Comparison of ENCODE assay signal across 8 mouse cellular contexts in genomic region chr11:94428091-94428835, GRCm38 (mm10). TPM values are rescaled to one million over a fixed set of nuclear protein-coding genes. Genes with fewer than 3 reads are reported as not detected.
DNase-seq lines count a peak whose midpoint lies in the region; ATAC-seq and TF ChIP-seq lines count a peak whose summit lies in the region.
"Had no signal": no experiment of that assay in that cellular context is flagged by ENCODE, and none has a peak within 500 bp of the region (broad histone marks: within the 10 kb centered on the region; RNA-seq: fewer than 3 reads in every experiment).

No protein-coding gene starts in this region.

- 30% methylated on average over 4 of the region's 4 CpGs for WGBS in hindbrain, embryonic 13.5 days
- WGBS in limb, embryonic 15.5 days, result 3% methylated on average over 4 of the region's 4 CpGs
- 35% methylated on average over 4 of the region's 4 CpGs for WGBS in neural tube, embryonic 15.5 days

- H3K4me3 ChIP-seq in hindbrain, embryonic 13.5 days, result no peak overlapping the region
- no peak overlapping the region for H3K4me3 ChIP-seq in limb, embryonic 15.5 days
- no peak overlapping the region for H3K4me3 ChIP-seq in neural tube, embryonic 15.5 days (replicated peaks)
- H3K4me3 ChIP-seq: megakaryocyte, embryonic 14.5 days had no signal

- no peak for TF ChIP-seq CTCF in Patski (IDR thresholded peaks at IDR 0.05)

- H3K4me1 ChIP-seq in hindbrain, embryonic 13.5 days (replicated peaks), result peaks cover 68% of the 10 kb centered on the region
- H3K4me1 ChIP-seq in limb, embryonic 15.5 days, result peaks cover 71% of the 10 kb centered on the region
- H3K4me1 ChIP-seq in neural tube, embryonic 15.5 days, result peaks cover 35% of the 10 kb centered on the region

- POLR2A ChIA-PET in Patski (lab: Charles Lee), result interaction anchor here (1.3 kb wide), 1 partner anchor 45 kb away, joined by 4 read pairs; the partner anchor contains the start of gene Cacna1g

- CTCF ChIA-PET in Patski (lab: Charles Lee), result interaction anchor here (1.4 to 2.3 kb wide), 3 partner anchors 58 to 88 kb away, joined by 3 to 9 read pairs (median 7); partner anchors contain the start of gene Spata20

- DNase-seq in 3T3-L1 (ENCODE audit: low read depth, low spot score) (peak; percentile 67), Patski (ENCODE audit: low read depth, low spot score) (peak; percentile 83)
- peak; percentile 7 for DNase-seq in gastrocnemius, adult 18-20 months (ENCODE audit: low spot score)
- DNase-seq in cerebellum, adult 9-10 months, result no peak

- in situ Hi-C loops in Patski (cut with MboI; ENCODE audit: low pct_unique_long_range_greater_than_20kb), result loop anchor here (5.0 kb wide), 1 partner anchor 54 kb away; no protein-coding TSS in a partner anchor

- 0 out of 2 replicates have a peak overlapping the region, but pooled peaks have one; percentile 13 for H3K9ac ChIP-seq in hindbrain, embryonic 13.5 days
- no peak overlapping the region for H3K9ac ChIP-seq in limb, embryonic 15.5 days
- H3K9ac ChIP-seq in neural tube, embryonic 15.5 days (replicated peaks), result no peak overlapping the region

- no peaks in the 10 kb centered on the region for H3K27me3 ChIP-seq in Patski
- no peaks in the 10 kb centered on the region for H3K27me3 ChIP-seq in hindbrain, embryonic 13.5 days
- H3K27me3 ChIP-seq in limb, embryonic 15.5 days, result no peaks in the 10 kb centered on the region
- no peaks in the 10 kb centered on the region for H3K27me3 ChIP-seq in neural tube, embryonic 15.5 days (replicated peaks)

- H3K9me3 ChIP-seq in hindbrain, embryonic 13.5 days, result no peaks in the 10 kb centered on the region
- no peaks in the 10 kb centered on the region for H3K9me3 ChIP-seq in limb, embryonic 15.5 days
- H3K9me3 ChIP-seq in neural tube, embryonic 15.5 days (replicated peaks), result no peaks in the 10 kb centered on the region
- H3K9me3 ChIP-seq: megakaryocyte, embryonic 14.5 days had no signal

- H3K4me2 ChIP-seq in hindbrain, embryonic 13.5 days, result no peak overlapping the region
- peak overlapping the region; percentile 1; the same call in 1 of the 2 replicates for H3K4me2 ChIP-seq in limb, embryonic 15.5 days
- H3K4me2 ChIP-seq in neural tube, embryonic 15.5 days, result no peak overlapping the region

- peak overlapping the region; percentile 79 for H3K27ac ChIP-seq in hindbrain, embryonic 13.5 days
- H3K27ac ChIP-seq in limb, embryonic 15.5 days, result peak overlapping the region; percentile 87
- peak overlapping the region; percentile 70 for H3K27ac ChIP-seq in neural tube, embryonic 15.5 days (replicated peaks)

- peaks cover 69% of the 10 kb centered on the region for H3K36me3 ChIP-seq in hindbrain, embryonic 13.5 days
- peaks cover 76% of the 10 kb centered on the region for H3K36me3 ChIP-seq in limb, embryonic 15.5 days
- H3K36me3 ChIP-seq in neural tube, embryonic 15.5 days, result peaks cover 66% of the 10 kb centered on the region

- ATAC-seq in Patski, result peak; percentile 37
- ATAC-seq in hindbrain, embryonic 13.5 days (ENCODE audit: low FRiP score), result peak; percentile 84
- ATAC-seq in limb, embryonic 15.5 days (ENCODE audit: insufficient number of reproducible peaks, low FRiP score, low TSS enrichment, low read depth), result peak; percentile 90
- ATAC-seq in neural tube, embryonic 15.5 days (ENCODE audit: low FRiP score), result peak; percentile 63

RNA-seq across cellular contexts. Expression of gene Abcc3, which starts 35.5 kb away (rescaled TPM):
- 0.64 TPM for polyA plus RNA-seq in Patski (2021)
- total RNA-seq in gastrocnemius, adult 18-20 months (2021), result under 1 TPM; 0.25 to 0.62 TPM
- 0.50 and 0.77 TPM in 2 replicates for polyA plus RNA-seq in hindbrain, embryonic 13.5 days (2015; fragmentation: Nextera tagmentation; extraction: Ambion mirVana)
- 1.3 and 1.6 TPM in 2 replicates for polyA plus RNA-seq in limb, embryonic 15.5 days (2015; fragmentation: Nextera tagmentation; extraction: Ambion mirVana)
- 1.1 and 1.7 TPM in 2 replicates for polyA plus RNA-seq in neural tube, embryonic 15.5 days (2015; fragmentation: Nextera tagmentation; extraction: Ambion mirVana)

RNA-seq across cellular contexts. Expression of gene Cacna1g, which starts 45.7 kb away (rescaled TPM):
- 79.1 TPM for polyA plus RNA-seq in Patski (2021)
- total RNA-seq in gastrocnemius, adult 18-20 months (2021), result 1 to 10 TPM in 1 of 2 experiments, under 1 TPM in 1; 0.94 to 1.3 TPM
- 13.6 and 14.2 TPM in 2 replicates for polyA plus RNA-seq in hindbrain, embryonic 13.5 days (2015; fragmentation: Nextera tagmentation; extraction: Ambion mirVana)
- 27.7 and 30.8 TPM in 2 replicates for polyA plus RNA-seq in limb, embryonic 15.5 days (2015; fragmentation: Nextera tagmentation; extraction: Ambion mirVana)
- polyA plus RNA-seq in neural tube, embryonic 15.5 days (2015; fragmentation: Nextera tagmentation; extraction: Ambion mirVana), result 12.8 and 14.7 TPM in 2 replicates

RNA-seq across cellular contexts. Expression of gene Spata20, which starts 57.7 kb away (rescaled TPM):
- polyA plus RNA-seq in Patski (2021), result 0.27 TPM
- total RNA-seq in gastrocnemius, adult 18-20 months (2021), result not detected
- 0.17 and 0.56 TPM in 2 replicates for polyA plus RNA-seq in hindbrain, embryonic 13.5 days (2015; fragmentation: Nextera tagmentation; extraction: Ambion mirVana)
- 0.27 TPM in 2 replicates for polyA plus RNA-seq in limb, embryonic 15.5 days (2015; fragmentation: Nextera tagmentation; extraction: Ambion mirVana)
- 0.28 and 0.42 TPM in 2 replicates for polyA plus RNA-seq in neural tube, embryonic 15.5 days (2015; fragmentation: Nextera tagmentation; extraction: Ambion mirVana)

Comparison
In these comparisons a context has a peak if more than half of its experiments do, and no peak if none do; other contexts are left out.
1. ATAC-seq: peak in every context shown above with its lines; median percentile 90 in limb, embryonic 15.5 days; 84 in hindbrain, embryonic 13.5 days; 63 in neural tube, embryonic 15.5 days; 37 in Patski.